Mouse (Mus musculus): Measurements from ENCODE around the gene Supt5. TPM values are rescaled to one million over a fixed set of nuclear protein-coding genes. Genes with fewer than 3 reads are reported as not detected.

Gene Supt5
- polyA plus RNA-seq, 1 experiment from 2014 or later: 106 TPM

GRCm38 (mm10) chr7:28311151-28311925 is 27.2 kb downstream of the Supt5 start:
- WGBS: 6% methylated on average over 35 of the region's 35 CpGs
- Histone ChIP-seq H3K4me3 (peak overlapping the region; percentile 92), H3K9ac (peak overlapping the region; percentile 91)

GRCm38 (mm10) chr7:28309737-28310136 is 28.8 kb downstream of the Supt5 start:
- no peak for ATAC-seq (ENCODE audit: low FRiP score, low read depth)
- Histone ChIP-seq H3K4me3 (no peak overlapping the region), H3K9me3 (no peaks in the 10 kb centered on the region), H3K4me1 (peaks cover 19% of the 10 kb centered on the region), H3K4me2 (replicated peaks) (no peak overlapping the region), H3K27ac (no peak overlapping the region), H3K27me3 (no peaks in the 10 kb centered on the region), H3K36me3 (peaks cover 66% of the 10 kb centered on the region), H3K9ac (no peak overlapping the region; the same call in 1 of the 2 replicates)
- WGBS: 35% methylated on average over 9 of the region's 9 CpGs

More at GRCm38 (mm10) chr7:28311151-28311925, 27.2 kb downstream of the Supt5 start:
- H3K9me3 ChIP-seq: no peaks in the 10 kb centered on the region
- H3K4me1 ChIP-seq: peaks cover 19% of the 10 kb centered on the region
- H3K27ac ChIP-seq: no peak overlapping the region
- peaks cover 66% of the 10 kb centered on the region for H3K36me3 ChIP-seq
- H3K4me2 ChIP-seq (replicated peaks): peak overlapping the region; percentile 90
- ATAC-seq (ENCODE audit: low FRiP score, low read depth): peak; percentile 51
- H3K27me3 ChIP-seq: no peaks in the 10 kb centered on the region

GRCm38 (mm10) chr7:28306216-28306615 is 32.3 kb downstream of the Supt5 start:
- H3K4me3 ChIP-seq: no peak overlapping the region
- H3K9ac ChIP-seq: no peak overlapping the region
- WGBS: 99% methylated on average over 8 of the region's 8 CpGs
- peaks cover 17% of the 10 kb centered on the region for H3K27me3 ChIP-seq
- peaks cover 59% of the 10 kb centered on the region for H3K36me3 ChIP-seq
- H3K4me2 ChIP-seq (replicated peaks): no peak overlapping the region
- ATAC-seq (ENCODE audit: low FRiP score, low read depth): no peak
- no peaks in the 10 kb centered on the region for H3K9me3 ChIP-seq
- H3K4me1 ChIP-seq: peaks cover 29% of the 10 kb centered on the region
- no peak overlapping the region for H3K27ac ChIP-seq

GRCm38 (mm10) chr7:28305641-28306040 is 32.9 kb downstream of the Supt5 start:
- Histone ChIP-seq H3K4me2 (replicated peaks) (no peak overlapping the region), H3K4me3 (no peak overlapping the region), H3K9me3 (no peaks in the 10 kb centered on the region), H3K4me1 (peaks cover 26% of the 10 kb centered on the region), H3K36me3 (peaks cover 59% of the 10 kb centered on the region), H3K27me3 (peaks cover 22% of the 10 kb centered on the region), H3K27ac (no peak overlapping the region), H3K9ac (no peak overlapping the region)
- 91% methylated on average over 10 of the region's 10 CpGs for WGBS
- no peak for ATAC-seq (ENCODE audit: low FRiP score, low read depth)

- H3K27ac ChIP-seq: no peak within 1 kb of the TSS
- peak within 1 kb of the TSS; percentile 38 for H3K4me3 ChIP-seq
- peaks cover 60% of the 10 kb centered on the region for H3K27me3 ChIP-seq
- peak within 1 kb of the TSS; percentile 65 for H3K4me2 ChIP-seq (replicated peaks)
- peak; percentile 38; the same call in 1 of the 2 replicates for ATAC-seq (ENCODE audit: low FRiP score, low read depth)
- H3K36me3 ChIP-seq: peaks cover 23% of the 10 kb centered on the region
- H3K9ac ChIP-seq: peak within 1 kb of the TSS; percentile 54
- no peaks in the 10 kb centered on the region for H3K9me3 ChIP-seq
- 1% methylated on average over 30 of the region's 30 CpGs for WGBS
- H3K4me1 ChIP-seq: peaks cover 17% of the 10 kb centered on the region
These were observed 36.7 kb downstream of the Supt5 start, which contains the start of gene Dll3 for GRCm38 (mm10) chr7:28301616-28302433. Gene Dll3 (minus strand): TSS chr7:28302238.

GRCm38 (mm10) chr7:28298837-28299625 is 39.5 kb downstream of the Supt5 start:
- H3K9ac ChIP-seq: no peak overlapping the region
- H3K4me3 ChIP-seq: no peak overlapping the region
- peaks cover 87% of the 10 kb centered on the region for H3K27me3 ChIP-seq
- H3K27ac ChIP-seq: no peak overlapping the region
- 23% methylated on average over 43 of the region's 43 CpGs for WGBS
- no peaks in the 10 kb centered on the region for H3K36me3 ChIP-seq
- H3K4me1 ChIP-seq: peaks cover 17% of the 10 kb centered on the region
- no peaks in the 10 kb centered on the region for H3K9me3 ChIP-seq
- peak overlapping the region; percentile 46 for H3K4me2 ChIP-seq (replicated peaks)
- no peak for ATAC-seq (ENCODE audit: low FRiP score, low read depth)

- H3K9me3 ChIP-seq: no peaks in the 10 kb centered on the region
- peak overlapping the region; percentile 53 for H3K4me3 ChIP-seq
- H3K4me2 ChIP-seq (replicated peaks): peak overlapping the region; percentile 82
- peaks cover 14% of the 10 kb centered on the region; the same call in 1 of the 2 replicates for H3K4me1 ChIP-seq
- peaks cover 99% of the 10 kb centered on the region for H3K27me3 ChIP-seq
- H3K27ac ChIP-seq: no peak overlapping the region
- peak; percentile 58; the same call in 1 of the 2 replicates for ATAC-seq (ENCODE audit: low FRiP score, low read depth)
- H3K9ac ChIP-seq: peak overlapping the region; percentile 67
- no peaks in the 10 kb centered on the region for H3K36me3 ChIP-seq
- 4% methylated on average over 60 of the region's 63 CpGs for WGBS
These were observed 44.1 kb downstream of the Supt5 start for GRCm38 (mm10) chr7:28294481-28294880.

- H3K4me2 ChIP-seq (replicated peaks): peak within 1 kb of the TSS; percentile 60
- WGBS: 1% methylated on average over 52 of the region's 52 CpGs
- H3K9ac ChIP-seq: peak within 1 kb of the TSS; percentile 48
- peaks cover 14% of the 10 kb centered on the region; the same call in 1 of the 2 replicates for H3K4me1 ChIP-seq
- H3K9me3 ChIP-seq: peaks cover 4% of the 10 kb centered on the region; the same call in 1 of the 2 replicates
- no peak within 1 kb of the TSS for H3K27ac ChIP-seq
- peak within 1 kb of the TSS; percentile 37 for H3K4me3 ChIP-seq
- no peaks in the 10 kb centered on the region for H3K36me3 ChIP-seq
- peaks cover 94% of the 10 kb centered on the region for H3K27me3 ChIP-seq
- ATAC-seq (ENCODE audit: low FRiP score, low read depth): peak; percentile 41; the same call in 1 of the 2 replicates
These were observed 47.6 kb downstream of the Supt5 start, which contains the start of gene Selenov for GRCm38 (mm10) chr7:28290638-28291590. Gene Selenov (minus strand): TSS chr7:28291186.

GRCm38 (mm10) chr7:28290165-28290564 is 48.4 kb downstream of the Supt5 start:
- Histone ChIP-seq H3K9ac (peak overlapping the region; percentile 48), H3K4me3 (peak overlapping the region; percentile 37), H3K4me1 (peaks cover 14% of the 10 kb centered on the region; the same call in 1 of the 2 replicates), H3K27ac (no peak overlapping the region), H3K36me3 (no peaks in the 10 kb centered on the region), H3K9me3 (peaks cover 4% of the 10 kb centered on the region; the same call in 1 of the 2 replicates), H3K4me2 (replicated peaks) (peak overlapping the region; percentile 60), H3K27me3 (peaks cover 87% of the 10 kb centered on the region)
- WGBS: under 1% methylated on average over 17 of the region's 18 CpGs
- ATAC-seq (ENCODE audit: low FRiP score, low read depth): no peak; the same call in 1 of the 2 replicates

- ATAC-seq (ENCODE audit: low FRiP score, low read depth): no peak
- Histone ChIP-seq H3K4me2 (replicated peaks) (no peak overlapping the region), H3K27ac (no peak overlapping the region), H3K27me3 (no peaks in the 10 kb centered on the region), H3K9me3 (no peaks in the 10 kb centered on the region), H3K4me1 (peaks cover 7% of the 10 kb centered on the region), H3K36me3 (no peaks in the 10 kb centered on the region), H3K9ac (no peak overlapping the region), H3K4me3 (no peak overlapping the region)
- 77% methylated on average over 7 of the region's 7 CpGs for WGBS
These were observed 57.9 kb downstream of the Supt5 start for GRCm38 (mm10) chr7:28280630-28281029.
